Mouse (Mus musculus) thymus, postnatal 10 days (tissue): ENCODE measurements around the gene Arl14ep.

Experiments used
- DNase-seq, 2 experiments: peaks; one replicate each; pipeline ENCODE4 v3.0.0; 2021; ENCODE audit warnings: low spot score in 2 of 2

Arl14ep gene

GRCm38 (mm10) chr2:106954975-106955374 is 19.2 kb downstream of the Arl14ep start:
- no peak for DNase-seq

- DNase-seq = no peak
Observed at GRCm38 (mm10) chr2:106942451-106942850, 31.8 kb downstream of the Arl14ep start.

- DNase-seq = no peak
Observed at GRCm38 (mm10) chr2:106935681-106936080, 38.5 kb downstream of the Arl14ep start.

GRCm38 (mm10) chr2:106929906-106930305 is 44.3 kb downstream of the Arl14ep start:
- DNase-seq = no peak
